Mouse (Mus musculus) limb, embryonic 10.5 days (tissue): Measurements from ENCODE around the gene Ankle1. TPM values are rescaled to one million over a fixed set of nuclear protein-coding genes. Genes with fewer than 3 reads are reported as not detected.
"Not testable (repeated sequence)": the region's sequence is repeated elsewhere in the genome, so short reads cannot be mapped to it uniquely, and the experiment has no call there.

Source experiments
- DNase-seq: peaks from one replicate; pipeline ENCODE4 v3.0.0-alpha.2; 2017; ENCODE audit warnings: low spot score
- H3K27ac ChIP-seq: fragments of 300-500 bp; sonication (generic); 2 replicates; pipeline ENCODE4 v1.5.1; 2016; ENCODE audit warnings: mild to moderate bottlenecking
- H3K27me3 ChIP-seq: fragments of 300-500 bp; sonication (generic); 2 replicates; pipeline ENCODE4 v1.6.1; 2016; ENCODE audit warnings: low read depth, mild to moderate bottlenecking; ENCODE audit not compliant: poor library complexity, severe bottlenecking
- H3K36me3 ChIP-seq: fragments of 300-500 bp; sonication (generic); 2 replicates; pipeline ENCODE4 v1.6.1; 2016; ENCODE audit warnings: mild to moderate bottlenecking, moderate library complexity
- H3K4me1 ChIP-seq: fragments of 300-500 bp; sonication (generic); 2 replicates; pipeline ENCODE4 v1.6.1; 2016
- H3K4me3 ChIP-seq: fragments of 300-500 bp; sonication (generic); 2 replicates; pipeline ENCODE4 v1.5.1; 2016; ENCODE audit warnings: mild to moderate bottlenecking, moderate library complexity
- H3K9me3 ChIP-seq: fragments of 300-500 bp; sonication (generic); replicated peaks from 2 replicates; pipeline ENCODE4 v1.6.1; 2016; ENCODE audit warnings: mild to moderate bottlenecking
- WGBS: fragments of 180-500 bp; shearing (Covaris S2); methylation state at CpG from one replicate; pipeline ENCODE4 v1.1.7; 2016; 5-methylcytosine and 5-hydroxymethylcytosine counted together
- polyA plus RNA-seq: library from polyadenylated mRNA; unstranded; fragments of >200 nt; fragmentation: Nextera tagmentation; extraction: Ambion mirVana; gene quantifications from 2 replicates; pipeline ENCODE4 v1.2.1, GENCODE M21; 2016

The Ankle1 gene
- polyA plus RNA-seq, 1 experiment from 2014 or later: 38.4 TPM

- no peaks in the 10 kb centered on the region for H3K27me3 ChIP-seq
- WGBS: 81% methylated on average over 6 of the region's 6 CpGs
- no peaks in the 10 kb centered on the region for H3K9me3 ChIP-seq
- H3K36me3 ChIP-seq: peaks cover 60% of the 10 kb centered on the region
- peak; percentile 27 for DNase-seq
- H3K4me3 ChIP-seq: no peak overlapping the region
- H3K4me1 ChIP-seq: peaks cover 27% of the 10 kb centered on the region
- no peak overlapping the region for H3K27ac ChIP-seq
Observed at GRCm38 (mm10) chr8:71403107-71403885, 2.5 kb upstream of the Ankle1 start.

DNA sequence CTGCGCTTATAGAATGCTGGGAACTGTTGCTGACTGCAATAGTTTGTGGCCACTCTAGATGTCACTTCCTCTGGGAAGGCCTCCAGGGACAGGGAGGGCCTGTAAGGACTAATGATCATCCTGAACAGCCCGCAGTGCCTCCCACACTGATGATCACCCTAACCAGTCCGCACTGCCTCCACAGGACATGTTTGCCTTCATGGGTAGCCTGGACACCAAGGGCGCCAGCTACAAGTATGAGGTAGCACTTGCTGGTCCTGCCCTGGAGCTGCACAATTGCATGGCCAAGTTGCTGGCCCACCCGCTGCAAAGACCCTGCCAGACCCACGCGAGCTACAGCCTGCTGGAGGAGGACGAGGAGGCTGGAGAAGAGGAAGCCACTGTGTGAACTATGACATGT, 1.8 kb upstream of the Ankle1 start:
- no peaks in the 10 kb centered on the region for H3K27me3 ChIP-seq
- DNase-seq: peak; percentile 24
- peaks cover 60% of the 10 kb centered on the region for H3K36me3 ChIP-seq
- H3K4me1 ChIP-seq: peaks cover 27% of the 10 kb centered on the region
- H3K9me3 ChIP-seq: no peaks in the 10 kb centered on the region
- 90% methylated on average over 8 of the region's 8 CpGs for WGBS
- H3K27ac ChIP-seq: no peak overlapping the region
- H3K4me3 ChIP-seq: no peak overlapping the region

- Histone ChIP-seq H3K9me3 (no peaks in the 10 kb centered on the region), H3K36me3 (peaks cover 60% of the 10 kb centered on the region), H3K4me1 (peaks cover 27% of the 10 kb centered on the region), H3K27ac (0 out of 2 replicates have a peak overlapping the region, but pooled peaks have one; percentile 89), H3K27me3 (no peaks in the 10 kb centered on the region), H3K4me3 (peak overlapping the region; percentile 80; the same call in 1 of the 2 replicates)
- DNase-seq: peak; percentile 31
- WGBS: 89% methylated on average over 9 of the region's 9 CpGs
Observed at GRCm38 (mm10) chr8:71404951-71405351, 859 bp upstream of the Ankle1 start.

DNA sequence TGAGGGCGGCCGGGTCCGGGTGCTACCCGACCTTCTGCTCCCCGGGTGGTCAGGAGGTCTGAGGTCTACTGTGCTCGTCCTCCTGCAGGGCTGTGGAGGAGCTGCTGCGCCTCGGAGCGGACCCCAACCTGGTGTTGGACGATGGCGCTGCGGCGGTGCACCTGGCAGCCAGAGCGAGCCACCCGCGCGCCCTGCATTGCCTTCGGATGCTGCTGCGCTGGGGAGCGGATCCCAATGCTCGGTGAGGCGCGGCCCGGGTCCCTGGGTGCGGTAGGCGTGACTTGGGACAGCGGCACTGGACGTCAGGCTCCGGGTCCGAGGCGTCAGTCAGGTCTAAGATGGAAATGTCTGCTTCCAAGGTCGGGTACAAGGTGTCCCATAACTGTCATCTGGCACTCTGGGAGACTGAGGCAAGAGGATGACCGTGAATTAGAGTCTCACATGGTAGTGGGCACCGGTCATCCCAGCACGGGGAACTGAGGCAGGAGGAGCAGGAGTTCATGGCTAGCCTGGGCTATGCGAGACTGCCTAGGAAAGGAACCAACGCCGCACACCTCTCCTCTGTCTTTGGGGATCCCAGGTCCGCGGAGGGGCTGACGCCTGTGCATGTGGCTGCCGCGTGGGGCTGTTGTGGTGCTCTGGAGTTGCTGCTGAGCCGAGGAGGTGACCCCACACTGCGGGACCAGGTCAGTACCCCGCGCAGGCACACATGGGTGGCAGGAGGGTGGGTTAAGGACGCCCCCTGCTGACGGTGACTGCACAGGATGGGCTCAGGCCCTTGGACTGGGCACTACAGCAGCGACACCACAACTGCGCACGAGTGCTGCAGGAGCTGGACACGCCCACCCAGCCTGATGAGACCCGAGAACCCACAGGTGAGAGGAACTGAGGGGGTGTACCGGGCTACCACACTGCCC, 547 bp downstream of the Ankle1 start:
- under 1% methylated on average over 55 of the region's 55 CpGs for WGBS
- peak overlapping the region; percentile 89 for H3K27ac ChIP-seq
- H3K36me3 ChIP-seq: peaks cover 53% of the 10 kb centered on the region
- DNase-seq: peak; percentile 87
- H3K27me3 ChIP-seq: no peaks in the 10 kb centered on the region
- peaks cover 27% of the 10 kb centered on the region for H3K4me1 ChIP-seq
- H3K9me3 ChIP-seq: no peaks in the 10 kb centered on the region
- peak overlapping the region; percentile 80 for H3K4me3 ChIP-seq

DNA sequence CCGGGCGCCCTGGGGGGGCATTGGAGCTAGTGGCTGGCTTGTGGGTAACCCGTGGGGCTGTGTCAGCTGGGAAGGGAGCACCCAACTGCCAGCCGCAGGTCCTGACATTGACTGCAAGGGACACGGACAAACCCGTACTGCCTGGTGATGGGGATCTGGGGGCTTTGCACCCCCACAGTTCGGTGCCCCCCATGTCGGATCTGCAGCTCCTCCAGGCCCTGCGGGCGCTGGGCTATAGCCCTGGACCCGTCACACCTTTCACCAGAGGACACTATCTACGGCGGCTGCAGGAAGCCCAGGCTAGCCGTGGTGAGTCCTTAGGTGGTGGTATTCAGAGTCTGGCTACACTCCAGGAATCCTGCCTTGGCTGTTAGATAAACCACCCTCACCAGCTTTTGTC, 1.6 kb downstream of the Ankle1 start:
- H3K27ac ChIP-seq: no peak overlapping the region
- H3K4me1 ChIP-seq: peaks cover 34% of the 10 kb centered on the region
- peak; percentile 29 for DNase-seq
- no peaks in the 10 kb centered on the region for H3K27me3 ChIP-seq
- no peaks in the 10 kb centered on the region for H3K9me3 ChIP-seq
- H3K36me3 ChIP-seq: peaks cover 50% of the 10 kb centered on the region
- peak overlapping the region; percentile 80; the same call in 1 of the 2 replicates for H3K4me3 ChIP-seq
- 92% methylated on average over 14 of the region's 14 CpGs for WGBS

DNA sequence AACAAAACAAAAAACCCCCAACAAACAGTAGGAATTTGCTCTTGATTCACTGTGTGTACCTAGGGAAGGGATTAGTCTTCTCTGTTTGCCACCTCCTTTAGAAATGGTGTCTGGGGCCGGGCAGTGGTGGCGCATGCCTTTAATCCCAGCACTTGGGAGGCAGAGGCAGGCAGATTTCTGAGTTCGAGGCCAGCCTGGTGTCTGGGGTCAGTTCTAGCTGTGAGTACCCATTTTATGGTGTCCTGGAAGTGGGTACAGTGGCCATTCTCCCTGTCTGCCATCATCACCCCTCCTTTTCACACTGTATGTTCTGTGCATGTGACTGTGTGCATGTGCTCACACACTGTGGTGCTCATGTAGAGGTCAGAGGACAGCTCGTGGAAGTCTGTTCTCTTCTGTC, 2.4 kb downstream of the Ankle1 start:
- no peaks in the 10 kb centered on the region for H3K27me3 ChIP-seq
- H3K27ac ChIP-seq: no peak overlapping the region
- no peak overlapping the region for H3K4me3 ChIP-seq
- WGBS: 92% methylated on average over 4 of the region's 4 CpGs
- peaks cover 34% of the 10 kb centered on the region for H3K4me1 ChIP-seq
- no peaks in the 10 kb centered on the region for H3K9me3 ChIP-seq
- DNase-seq: no peak
- H3K36me3 ChIP-seq: peaks cover 43% of the 10 kb centered on the region

DNA sequence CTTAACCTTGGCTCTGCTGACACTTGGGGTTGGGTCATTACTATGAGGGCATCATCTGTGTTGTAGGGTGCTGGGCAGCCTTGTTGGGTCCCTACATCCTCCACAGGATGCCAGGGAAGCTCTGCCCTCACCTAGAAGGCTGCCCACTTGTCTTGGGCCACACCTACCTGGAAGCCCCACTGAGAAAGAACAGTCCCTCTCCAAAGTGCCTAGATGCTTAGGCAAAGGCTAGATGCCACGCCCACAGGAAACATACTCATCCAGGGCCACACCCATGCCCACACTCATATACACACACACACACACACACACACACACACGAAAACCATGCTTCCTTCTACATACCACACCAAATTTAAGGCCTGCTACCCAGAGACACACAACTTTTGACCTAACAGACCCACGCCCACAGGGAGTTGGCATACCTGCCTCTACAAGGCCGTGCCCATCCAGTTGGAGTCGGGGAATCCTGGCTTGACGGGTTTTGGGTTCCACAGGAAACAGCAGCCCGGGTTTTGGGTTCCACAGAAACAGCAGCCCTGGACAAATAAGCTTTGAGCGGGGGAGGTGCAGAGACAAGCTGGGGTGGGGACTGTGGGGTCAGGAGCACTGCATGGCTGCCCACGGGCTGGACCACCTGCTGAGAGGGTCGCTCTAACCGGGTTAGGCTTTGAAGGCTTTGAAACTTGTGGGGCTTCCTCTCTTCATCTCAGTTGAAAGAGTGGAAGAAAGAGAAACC, 5.9 kb downstream of the Ankle1 start:
- Histone ChIP-seq H3K27ac (no peak overlapping the region), H3K27me3 (no peaks in the 10 kb centered on the region), H3K4me3 (no peak overlapping the region), H3K4me1 (peaks cover 20% of the 10 kb centered on the region), H3K9me3 (no peaks in the 10 kb centered on the region), H3K36me3 (peaks cover 31% of the 10 kb centered on the region)
- no peak for DNase-seq
- WGBS: 57% methylated on average over 11 of the region's 11 CpGs

- no peak overlapping the region for H3K4me3 ChIP-seq
- no peaks in the 10 kb centered on the region for H3K9me3 ChIP-seq
- no peak overlapping the region for H3K27ac ChIP-seq
- no peaks in the 10 kb centered on the region for H3K4me1 ChIP-seq
- no peak for DNase-seq
- no peaks in the 10 kb centered on the region for H3K27me3 ChIP-seq
- no peaks in the 10 kb centered on the region for H3K36me3 ChIP-seq
Observed at GRCm38 (mm10) chr8:71422121-71422520, 16.3 kb downstream of the Ankle1 start.

GRCm38 (mm10) chr8:71432935-71433334, 27.1 kb downstream of the Ankle1 start:
- H3K9me3 ChIP-seq, H3K4me3 ChIP-seq, H3K36me3 ChIP-seq, DNase-seq, H3K27ac ChIP-seq, H3K27me3 ChIP-seq, H3K4me1 ChIP-seq: not testable (repeated sequence)
- WGBS: 91% methylated on average over 1 of the region's 1 CpGs

GRCm38 (mm10) chr8:71437041-71437440, 31.2 kb downstream of the Ankle1 start:
- Histone ChIP-seq H3K4me3 (no peak overlapping the region), H3K27me3 (peaks cover 3% of the 10 kb centered on the region), H3K4me1 (peaks cover 3% of the 10 kb centered on the region; the same call in 1 of the 2 replicates), H3K9me3 (no peaks in the 10 kb centered on the region), H3K36me3 (no peaks in the 10 kb centered on the region), H3K27ac (no peak overlapping the region)
- DNase-seq: no peak
- WGBS: 61% methylated on average over 3 of the region's 3 CpGs

DNA sequence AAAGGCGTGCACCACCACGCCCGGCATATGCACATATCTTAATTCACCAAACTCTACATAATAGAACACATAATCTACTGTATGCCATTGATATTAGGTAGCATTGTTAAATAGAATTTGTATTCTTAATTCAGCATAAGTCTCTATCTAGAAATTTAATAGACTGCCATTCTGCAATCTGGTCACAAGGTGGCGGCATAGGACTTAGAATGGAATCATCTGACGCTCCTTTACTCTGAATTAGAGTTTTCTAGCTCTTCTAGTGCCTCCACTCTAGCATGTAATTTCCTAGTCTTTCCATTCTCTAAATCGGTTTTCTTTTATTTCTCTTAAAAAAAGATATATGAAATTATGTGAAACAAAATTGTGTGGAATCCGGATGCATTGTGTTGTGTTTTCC, 35.6 kb downstream of the Ankle1 start:
- DNase-seq: peak; percentile 65
- Histone ChIP-seq H3K9me3 (no peaks in the 10 kb centered on the region), H3K27me3 (peaks cover 17% of the 10 kb centered on the region), H3K27ac (no peak overlapping the region), H3K4me1 (peaks cover 3% of the 10 kb centered on the region; the same call in 1 of the 2 replicates), H3K4me3 (no peak overlapping the region), H3K36me3 (no peaks in the 10 kb centered on the region)
- WGBS: under 1% methylated on average over 7 of the region's 7 CpGs

- Histone ChIP-seq H3K27ac (no peak overlapping the region), H3K27me3 (peaks cover 17% of the 10 kb centered on the region), H3K4me3 (no peak overlapping the region), H3K36me3 (no peaks in the 10 kb centered on the region), H3K9me3 (no peaks in the 10 kb centered on the region), H3K4me1 (peaks cover 3% of the 10 kb centered on the region; the same call in 1 of the 2 replicates)
- no peak for DNase-seq
- WGBS: 85% methylated on average over 7 of the region's 7 CpGs
Observed at GRCm38 (mm10) chr8:71445096-71445495, 39.3 kb downstream of the Ankle1 start.
